ENCODE assay signal across 21 mouse cellular contexts in genomic region chr2:170031226-170031625, GRCm38 (mm10).
A peak's percentile ranks its signal among the peaks of the same experiment; 100 is the strongest.
DNase-seq lines count a peak whose midpoint lies in the region; ATAC-seq and TF ChIP-seq lines count a peak whose summit lies in the region.
"Had no signal": no experiment of that assay in that cellular context is flagged by ENCODE, and none has a peak within 500 bp of the region (broad histone marks: within the 10 kb centered on the region; RNA-seq: fewer than 3 reads in every experiment).

No protein-coding gene starts in this region.

- DNase-seq in forebrain, postnatal 0 days = peak; percentile 26
- peak; percentile 53 for DNase-seq in forelimb bud, embryonic 11.5 days (ENCODE audit: low read depth, low spot score)
- DNase-seq in liver, postnatal 0 days = no peak
- no peak for DNase-seq in heart, adult 9 months (ENCODE audit: low spot score in 2 of 2)
- DNase-seq in retina, embryonic 14.5 days (ENCODE audit: low spot score) = no peak
- DNase-seq: adrenal gland, postnatal 10 days; cerebellum, adult 11 months; cerebellum, adult 9-10 months; cerebellum, postnatal 25 days; gastrocnemius, adult 2 months; gastrocnemius, postnatal 36 days; heart, adult 11 months; heart, postnatal 10 days; heart, postnatal 4 days had no signal

- TF ChIP-seq CTCF in forebrain, postnatal 0 days (IDR thresholded peaks at IDR 0.05; ENCODE audit: low read depth) = no peak
- TF ChIP-seq CTCF in liver, postnatal 0 days (IDR thresholded peaks at IDR 0.05; ENCODE audit: low read depth) = no peak

- no peaks in the 10 kb centered on the region for H3K36me3 ChIP-seq in forebrain, postnatal 0 days (ENCODE audit: insufficient read depth)
- no peaks in the 10 kb centered on the region for H3K36me3 ChIP-seq in forebrain, embryonic 12.5 days (replicated peaks)
- no peaks in the 10 kb centered on the region for H3K36me3 ChIP-seq in limb, embryonic 13.5 days
- H3K36me3 ChIP-seq in liver, postnatal 0 days (replicated peaks; ENCODE audit: insufficient read depth, low read length) = no peaks in the 10 kb centered on the region
- H3K36me3 ChIP-seq: heart, embryonic 10.5 days; hindbrain, embryonic 12.5 days had no signal

- H3K9me3 ChIP-seq in forebrain, postnatal 0 days (ENCODE audit: low read length) = no peaks in the 10 kb centered on the region
- H3K9me3 ChIP-seq in forebrain, embryonic 12.5 days = no peaks in the 10 kb centered on the region
- 0 out of 2 replicates have a peak, but pooled peaks cover 4% of the 10 kb centered on the region for H3K9me3 ChIP-seq in limb, embryonic 13.5 days
- H3K9me3 ChIP-seq in liver, postnatal 0 days (ENCODE audit: low read length) = peaks cover 9% of the 10 kb centered on the region
- H3K9me3 ChIP-seq: heart, embryonic 10.5 days had no signal

- peaks cover 20% of the 10 kb centered on the region for H3K27me3 ChIP-seq in forebrain, postnatal 0 days (ENCODE audit: insufficient read depth, low read length)
- peaks cover 41% of the 10 kb centered on the region for H3K27me3 ChIP-seq in forebrain, embryonic 12.5 days
- no peaks in the 10 kb centered on the region for H3K27me3 ChIP-seq in limb, embryonic 13.5 days
- H3K27me3 ChIP-seq in liver, postnatal 0 days (ENCODE audit: insufficient read depth, low read length) = no peaks in the 10 kb centered on the region
- H3K27me3 ChIP-seq: hindbrain, embryonic 12.5 days had no signal

- no peak for TF ChIP-seq EP300 in liver, postnatal 0 days (IDR thresholded peaks at IDR 0.05; ENCODE audit: low read depth)

- ATAC-seq in forebrain, postnatal 0 days = no peak
- ATAC-seq in forebrain, embryonic 12.5 days (ENCODE audit: low FRiP score) = no peak
- peak; percentile 61 for ATAC-seq in limb, embryonic 13.5 days (ENCODE audit: low FRiP score, low read depth)
- no peak for ATAC-seq in liver, postnatal 0 days
- ATAC-seq: forebrain, embryonic 16.5 days; hindbrain, embryonic 16.5 days; inflammation-experienced regulatory T-cells, adult 6 months had no signal

- no peak overlapping the region for H3K4me2 ChIP-seq in forebrain, postnatal 0 days (ENCODE audit: low read depth)
- H3K4me2 ChIP-seq in forebrain, embryonic 12.5 days = no peak overlapping the region
- no peak overlapping the region for H3K4me2 ChIP-seq in limb, embryonic 13.5 days (replicated peaks)
- no peak overlapping the region for H3K4me2 ChIP-seq in liver, postnatal 0 days (ENCODE audit: low read depth, low read length)
- H3K4me2 ChIP-seq: hindbrain, embryonic 12.5 days had no signal

- H3K4me3 ChIP-seq in forebrain, postnatal 0 days (ENCODE audit: low read depth, low read length) = no peak overlapping the region
- no peak overlapping the region for H3K4me3 ChIP-seq in forebrain, embryonic 12.5 days (replicated peaks)
- no peak overlapping the region for H3K4me3 ChIP-seq in limb, embryonic 13.5 days
- no peak overlapping the region for H3K4me3 ChIP-seq in liver, postnatal 0 days (ENCODE audit: low read depth, low read length)
- H3K4me3 ChIP-seq: gastrocnemius, adult 2 months; heart, embryonic 10.5 days; hindbrain, embryonic 12.5 days had no signal

- no peak overlapping the region for H3K9ac ChIP-seq in forebrain, postnatal 0 days
- no peak overlapping the region for H3K9ac ChIP-seq in forebrain, embryonic 12.5 days
- no peak overlapping the region for H3K9ac ChIP-seq in limb, embryonic 13.5 days
- no peak overlapping the region for H3K9ac ChIP-seq in liver, postnatal 0 days (replicated peaks)
- H3K9ac ChIP-seq: hindbrain, embryonic 12.5 days had no signal

- no peak overlapping the region for H3K27ac ChIP-seq in forebrain, postnatal 0 days (ENCODE audit: low read depth, low read length)
- H3K27ac ChIP-seq in forebrain, embryonic 12.5 days = no peak overlapping the region
- no peak overlapping the region for H3K27ac ChIP-seq in limb, embryonic 13.5 days
- no peak overlapping the region for H3K27ac ChIP-seq in liver, postnatal 0 days (ENCODE audit: low read depth)
- H3K27ac ChIP-seq: gastrocnemius, adult 2 months; heart, embryonic 10.5 days; hindbrain, embryonic 12.5 days had no signal

- no peaks in the 10 kb centered on the region for H3K4me1 ChIP-seq in forebrain, postnatal 0 days (ENCODE audit: insufficient read depth)
- peaks cover 11% of the 10 kb centered on the region; the same call in 1 of the 2 replicates for H3K4me1 ChIP-seq in forebrain, embryonic 12.5 days
- H3K4me1 ChIP-seq in limb, embryonic 13.5 days = peaks cover 16% of the 10 kb centered on the region
- peaks cover 3% of the 10 kb centered on the region; the same call in 1 of the 2 replicates for H3K4me1 ChIP-seq in liver, postnatal 0 days (ENCODE audit: insufficient read depth)
- H3K4me1 ChIP-seq: heart, embryonic 10.5 days; hindbrain, embryonic 12.5 days had no signal

- 86% methylated on average over 12 of the region's 12 CpGs for WGBS in forebrain, postnatal 0 days
- 92% methylated on average over 12 of the region's 12 CpGs for WGBS in forebrain, embryonic 12.5 days
- 51% methylated on average over 12 of the region's 12 CpGs for WGBS in limb, embryonic 13.5 days
- 86% methylated on average over 12 of the region's 12 CpGs for whole genome bisulfite sequencing in liver, postnatal 0 days (ENCODE audit: insufficient replicate concordance)

Comparison
In these comparisons a context has a peak if more than half of its experiments do, and no peak if none do; other contexts are left out.
1. DNase-seq: peak in forebrain, postnatal 0 days (single experiment) and forelimb bud, embryonic 11.5 days (single experiment); none in liver, postnatal 0 days (single experiment), heart, adult 9 months (0 of 2) and retina, embryonic 14.5 days (single experiment).